Comparison of ENCODE assay signal across 8 mouse cellular contexts in the genomic region with DNA sequence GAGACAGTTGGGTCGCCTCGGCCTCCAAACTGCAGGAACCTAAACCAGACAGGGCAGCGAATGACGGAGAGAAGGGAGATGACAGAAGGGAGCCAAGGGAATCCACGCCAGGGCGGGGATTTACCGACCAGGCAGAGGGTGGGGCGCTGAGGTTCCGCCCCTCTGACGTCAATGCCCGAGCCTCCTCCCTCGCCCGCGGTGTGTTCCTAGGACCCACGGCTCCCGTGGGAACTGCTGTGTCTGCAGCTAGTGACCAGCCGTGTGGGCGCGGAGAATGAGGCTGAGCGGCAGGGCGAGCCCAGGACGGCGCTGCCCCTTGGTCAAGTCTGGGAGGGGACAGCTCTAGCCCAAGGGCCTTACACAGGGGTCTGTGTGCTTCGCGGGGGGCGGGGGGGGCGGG. TPM values are rescaled to one million over a fixed set of nuclear protein-coding genes. Genes with fewer than 3 reads are reported as not detected.
A peak's percentile ranks its signal among the peaks of the same experiment; 100 is the strongest.
DNase-seq lines count a peak whose midpoint lies in the region; ATAC-seq and TF ChIP-seq lines count a peak whose summit lies in the region.

No protein-coding gene starts in this region.

- no peaks in the 10 kb centered on the region for H3K36me3 ChIP-seq in forebrain, embryonic 13.5 days (ENCODE audit: poor library complexity, severe bottlenecking)
- H3K36me3 ChIP-seq in lung, embryonic 14.5 days (ENCODE audit: insufficient read depth) = no peaks in the 10 kb centered on the region

- H3K9me3 ChIP-seq in forebrain, embryonic 13.5 days (replicated peaks) = peaks cover 6% of the 10 kb centered on the region
- H3K9me3 ChIP-seq in lung, embryonic 14.5 days (ENCODE audit: low read depth, low read length) = no peaks in the 10 kb centered on the region

- peak overlapping the region; percentile 63 for H3K9ac ChIP-seq in forebrain, embryonic 13.5 days
- H3K9ac ChIP-seq in lung, embryonic 14.5 days = peak overlapping the region; percentile 55

- H3K27me3 ChIP-seq in forebrain, embryonic 13.5 days = peaks cover 25% of the 10 kb centered on the region
- no peaks in the 10 kb centered on the region for H3K27me3 ChIP-seq in lung, embryonic 14.5 days (ENCODE audit: insufficient read depth, low read length)

- H3K4me3 ChIP-seq in forebrain, embryonic 13.5 days = peak overlapping the region; percentile 50
- H3K4me3 ChIP-seq in lung, embryonic 14.5 days (ENCODE audit: low read depth, low read length) = peak overlapping the region; percentile 40

- WGBS in forebrain, embryonic 13.5 days = 0% methylated on average over 24 of the region's 27 CpGs
- WGBS in lung, embryonic 14.5 days = 0% methylated on average over 27 of the region's 27 CpGs

- H3K4me2 ChIP-seq in forebrain, embryonic 13.5 days = peak overlapping the region; percentile 88
- H3K4me2 ChIP-seq in lung, embryonic 14.5 days = peak overlapping the region; percentile 73

- H3K4me1 ChIP-seq in forebrain, embryonic 13.5 days = peaks cover 14% of the 10 kb centered on the region; the same call in 1 of the 2 replicates
- peaks cover 4% of the 10 kb centered on the region; the same call in 1 of the 2 replicates for H3K4me1 ChIP-seq in lung, embryonic 14.5 days (ENCODE audit: insufficient read depth)

- intact Hi-C loops in heart, postnatal 25 days (cut with DNase I) = no loop called here

- TF ChIP-seq CTCF in lung, embryonic 14.5 days (IDR thresholded peaks at IDR 0.05; ENCODE audit: low read depth) = no peak

- DNase-seq in ES-CJ7 (ENCODE audit: low read depth, low spot score) = peak; percentile 75
- DNase-seq in c-Kit-positive CD71-positive TER-119-positive erythroid progenitor cells, embryonic 14.5 days (ENCODE audit: low spot score) = peak; percentile 69
- DNase-seq in heart, postnatal 25 days (ENCODE audit: low spot score) = peak; percentile 77
- DNase-seq in layer of hippocampus, adult 18-20 months (ENCODE audit: low spot score in 2 of 2) = peak; percentile 57 to 77
- peak; percentile 86 for DNase-seq in lung, embryonic 14.5 days
- DNase-seq in thymus, postnatal 10 days (ENCODE audit: low spot score in 2 of 2) = peak; percentile 24 to 48

- ATAC-seq in forebrain, embryonic 13.5 days = peak; percentile 33; the same call in 1 of the 2 replicates
- ATAC-seq in lung, embryonic 14.5 days (ENCODE audit: insufficient read depth) = peak; percentile 79
- peak; percentile 56; the same call in 1 of the 2 replicates for ATAC-seq in neutrophil, adult 5-6 weeks (ENCODE audit: extremely low read depth, insufficient number of reproducible peaks, low FRiP score, poor library complexity, severe bottlenecking)

- H3K27ac ChIP-seq in forebrain, embryonic 13.5 days = no peak overlapping the region
- no peak overlapping the region for H3K27ac ChIP-seq in lung, embryonic 14.5 days (ENCODE audit: low read depth)

RNA-seq across cellular contexts. Expression of gene Tent5b, which starts 11.9 kb away (rescaled TPM):
- polyA plus RNA-seq in forebrain, embryonic 13.5 days (2015; fragmentation: Nextera tagmentation; extraction: Ambion mirVana) = 0.27 TPM in 1 of 2 replicates, not detected in the other
- total RNA-seq in heart, postnatal 25 days (2021) = 1 to 10 TPM; 2.5 to 4.0 TPM
- not detected for total RNA-seq in layer of hippocampus, adult 18-20 months (2021)
- 0.41 and 0.42 TPM in 2 replicates for polyA plus RNA-seq in lung, embryonic 14.5 days (2014; fragmentation: Nextera tagmentation; extraction: Ambion mirVana)
- 0.12 TPM in 2 replicates for total RNA-seq in neutrophil, adult 5-6 weeks (2017)

RNA-seq across cellular contexts. Expression of gene Trnp1, which starts 30.3 kb away (rescaled TPM):
- polyA plus RNA-seq in forebrain, embryonic 13.5 days (2015; fragmentation: Nextera tagmentation; extraction: Ambion mirVana) = 1.5 and 2.9 TPM in 2 replicates
- 1 to 10 TPM; 2.2 to 4.3 TPM for total RNA-seq in heart, postnatal 25 days (2021)
- 100 to 1,000 TPM; 178 to 179 TPM for total RNA-seq in layer of hippocampus, adult 18-20 months (2021)
- 1.1 and 1.3 TPM in 2 replicates for polyA plus RNA-seq in lung, embryonic 14.5 days (2014; fragmentation: Nextera tagmentation; extraction: Ambion mirVana)
- total RNA-seq in neutrophil, adult 5-6 weeks (2017) = not detected in 2 replicates

RNA-seq across cellular contexts. Expression of gene Kdf1, which starts 50.7 kb away (rescaled TPM):
- 0.26 and 0.39 TPM in 2 replicates for polyA plus RNA-seq in forebrain, embryonic 13.5 days (2015; fragmentation: Nextera tagmentation; extraction: Ambion mirVana)
- not detected for total RNA-seq in heart, postnatal 25 days (2021)
- total RNA-seq in layer of hippocampus, adult 18-20 months (2021) = under 1 TPM in 1 of 2 experiments, not detected in 1; 0.37 TPM
- 28.0 and 31.5 TPM in 2 replicates for polyA plus RNA-seq in lung, embryonic 14.5 days (2014; fragmentation: Nextera tagmentation; extraction: Ambion mirVana)
- total RNA-seq in neutrophil, adult 5-6 weeks (2017) = not detected in 2 replicates

Comparison
In these comparisons a context has a peak if more than half of its experiments do, and no peak if none do; other contexts are left out.
1. DNase-seq: peak in every context shown above with its lines; median percentile 86 in lung, embryonic 14.5 days; 77 in heart, postnatal 25 days; 75 in ES-CJ7; 69 in c-Kit-positive CD71-positive TER-119-positive erythroid progenitor cells, embryonic 14.5 days; 67 in layer of hippocampus, adult 18-20 months; 36 in thymus, postnatal 10 days.
2. RNA of gene Trnp1, which starts 30.3 kb away (total RNA-seq): 178 to 179 TPM in layer of hippocampus, adult 18-20 months; 2.2 to 4.3 TPM in heart, postnatal 25 days and not detected in neutrophil, adult 5-6 weeks; every median in the first group is over 10 times any median in the second.
3. Peak in every context shown above with its lines, with median percentiles within 50 percentile points of each other: ATAC-seq.